Mouse (Mus musculus): ENCODE measurements at regions not wholly inside any gene's neighbourhood (a gene's known extent, or its start where the extent isn't known, plus 50 kb on each side); places are given as distances from the start of the nearest gene placed in this dataset.

DNA sequence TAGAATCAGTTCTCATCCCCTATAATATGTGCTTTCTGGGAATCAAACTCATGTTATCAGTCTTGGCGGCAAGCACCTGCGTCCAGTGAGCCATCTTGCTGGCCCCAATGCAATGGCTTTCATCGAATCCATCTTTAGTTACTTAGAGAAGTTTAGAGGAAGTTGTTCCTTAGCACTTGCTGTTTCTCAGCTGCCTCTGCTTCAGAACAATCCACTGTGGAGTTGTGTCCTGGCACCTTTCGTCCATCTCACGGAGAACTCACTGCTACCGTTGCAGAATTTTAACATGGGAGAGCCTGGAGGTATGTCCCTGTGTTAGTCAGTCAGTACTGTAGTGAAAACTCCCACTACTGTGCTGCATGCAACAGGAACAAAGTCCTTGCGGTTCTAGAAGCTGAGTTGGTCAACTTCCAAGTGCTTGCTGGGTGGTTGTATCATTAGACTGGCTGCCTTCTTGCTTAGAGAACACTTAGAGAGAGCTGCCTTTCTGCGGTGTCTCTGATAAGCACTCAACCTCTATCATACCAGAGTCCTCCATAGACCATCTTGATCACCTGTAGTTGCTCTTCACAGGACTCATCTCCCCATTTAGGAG is 204.3 kb upstream of the Jade1 start:
- TF ChIP-seq CTCF (IDR thresholded peaks at IDR 0.05; ENCODE audit: control insufficient read depth, insufficient read depth, insufficient read length) (no peak), MYOD1 (IDR thresholded peaks at IDR 0.05; ENCODE audit: control insufficient read depth, insufficient read length, low read depth) (no peak)

Measured in C2C12 (cell line).